Mouse (Mus musculus) MEL (cell line): Measurements from ENCODE around the gene Abcc1.

Experiments
- POLR2AphosphoS5 ChIP-seq: IDR thresholded peaks from 2 replicates; pipeline ENCODE4 v1.6.1; 2012; ENCODE audit warnings: low read depth, borderline replicate concordance, mild to moderate bottlenecking, inconsistent platforms, low read length, moderate library complexity, mixed read lengths
- USF1 ChIP-seq: IDR thresholded peaks from 2 replicates; pipeline ENCODE4 v1.6.1; 2014; ENCODE audit warnings: low read depth, mild to moderate bottlenecking, inconsistent platforms, low read length, improper control_type of control experiment, moderate library complexity

DNA sequence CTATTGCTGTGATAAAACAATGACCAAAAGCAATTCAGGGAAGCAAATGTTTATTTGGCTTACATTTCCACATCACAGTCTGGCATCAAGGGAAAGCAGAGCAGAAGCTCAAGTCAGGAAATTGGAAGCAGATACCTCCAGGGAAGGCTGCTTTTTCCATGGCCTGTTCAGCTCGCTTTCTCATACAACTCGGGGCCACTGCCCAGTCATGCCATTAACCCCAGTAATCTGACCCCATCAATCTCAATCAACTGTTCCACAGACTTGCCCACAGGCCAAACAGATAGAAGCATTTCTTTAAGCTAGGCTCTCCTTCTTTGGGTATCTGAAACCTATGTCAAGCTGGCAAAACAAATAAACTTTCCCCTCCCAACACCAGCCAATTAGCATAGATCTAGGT is 145.1 kb downstream of the Abcc1 start:
- TF ChIP-seq USF1: no peak
- no peak for TF ChIP-seq POLR2AphosphoS5
